Mouse (Mus musculus) testis, adult 2 months (tissue): ENCODE measurements around the gene Mrpl50.

Experiments used
- CTCF ChIP-seq: fragments of 200-500 bp; IDR thresholded peaks from 2 replicates; pipeline ENCODE4 v1.5.1; 2012; ENCODE audit warnings: low read depth, mild to moderate bottlenecking, inconsistent platforms, low read length, moderate library complexity; ENCODE audit not compliant: control insufficient read depth, insufficient read depth, insufficient replicate concordance
- POLR2A ChIP-seq: fragments of 200-500 bp; IDR thresholded peaks from 2 replicates; pipeline ENCODE4 v1.6.1; 2012; ENCODE audit warnings: low read depth, mild to moderate bottlenecking, inconsistent platforms, low read length, moderate library complexity; ENCODE audit not compliant: control insufficient read depth

GRCm38 (mm10) chr4:49506386-49506785 lies 14.5 kb downstream of the Mrpl50 start, which contains the start of gene Baat:
- TF ChIP-seq POLR2A (no peak), CTCF (no peak)
